Mouse (Mus musculus) Muller cell, postnatal 12 days (primary cell): Measurements from ENCODE around the gene Cstb.
"Not testable (repeated sequence)": the region's sequence is repeated elsewhere in the genome, so short reads cannot be mapped to it uniquely, and the experiment has no call there.

Experiments
- DNase-seq: peaks from one replicate; pipeline ENCODE4 v3.0.0-alpha.2; 2015; ENCODE audit errors: inconsistent ontology term

Cstb gene

DNA sequence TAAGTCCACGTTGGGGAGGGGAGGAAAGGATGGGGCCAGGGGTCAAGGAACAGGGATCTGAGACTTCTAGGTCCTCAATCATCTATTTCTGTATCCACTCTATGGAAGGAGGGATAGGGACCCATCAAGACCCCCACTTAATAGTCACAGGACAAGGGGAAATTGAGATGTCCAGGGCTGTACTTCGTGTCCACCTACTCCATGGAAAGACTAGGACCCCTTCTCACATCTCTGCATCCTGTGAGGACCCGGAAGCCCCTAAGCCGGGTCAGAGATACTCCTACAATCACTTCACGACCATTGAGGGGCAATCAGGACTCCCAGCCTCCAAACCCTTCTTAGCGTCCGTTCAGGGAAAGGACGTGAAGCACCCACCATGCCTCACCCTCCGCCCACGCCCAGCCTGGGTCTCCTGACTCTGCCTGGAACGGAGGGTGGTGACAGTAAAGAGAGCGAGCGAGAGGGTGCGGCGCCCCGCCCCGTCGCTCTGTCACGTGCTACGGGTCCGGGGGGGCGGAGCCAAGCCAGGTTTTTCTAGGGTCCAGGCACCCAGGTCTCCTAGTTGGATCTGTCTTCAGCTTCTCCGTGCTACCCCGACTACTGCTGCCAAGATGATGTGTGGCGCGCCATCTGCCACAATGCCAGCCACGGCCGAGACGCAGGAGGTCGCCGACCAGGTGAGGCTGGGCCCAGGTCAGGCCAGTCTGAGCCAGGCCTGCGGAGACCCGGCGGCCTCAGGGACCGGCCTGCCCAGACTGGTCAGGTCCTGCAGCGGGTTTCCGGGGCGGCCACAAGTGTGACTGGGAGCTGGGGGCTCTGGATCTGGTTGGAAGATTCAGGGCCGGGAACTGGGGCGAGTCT lies at the start of gene Cstb:
Cstb (plus strand) TSS at position 489 of the 861 bp plus-strand sequence.
- peak; percentile 95 for DNase-seq

DNA sequence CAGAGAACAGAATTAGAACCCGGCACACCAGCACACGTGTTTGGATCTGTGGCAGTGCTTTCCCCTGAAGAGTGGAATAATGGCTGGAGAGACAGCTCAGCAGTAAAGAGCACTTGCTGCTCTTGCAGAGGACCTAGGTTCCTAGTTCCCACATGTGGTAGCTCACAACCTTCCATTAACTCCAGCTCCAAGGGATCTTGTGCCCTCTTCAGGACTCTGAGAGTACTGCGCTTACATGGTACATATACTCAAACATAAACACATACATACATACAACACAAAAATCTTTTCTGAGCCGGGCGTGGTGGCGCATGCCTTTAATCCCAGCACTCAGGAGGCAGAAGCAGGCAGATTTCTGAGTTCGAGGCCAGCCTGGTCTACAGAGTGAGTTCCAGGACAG lies 47.0 kb upstream of the Cstb start:
- DNase-seq = no peak

GRCm38 (mm10) chr10:78383567-78383966 lies 41.9 kb upstream of the Cstb start:
- DNase-seq = no peak

- no peak for DNase-seq
Measured at GRCm38 (mm10) chr10:78385520-78385919, 39.9 kb upstream of the Cstb start.

DNA sequence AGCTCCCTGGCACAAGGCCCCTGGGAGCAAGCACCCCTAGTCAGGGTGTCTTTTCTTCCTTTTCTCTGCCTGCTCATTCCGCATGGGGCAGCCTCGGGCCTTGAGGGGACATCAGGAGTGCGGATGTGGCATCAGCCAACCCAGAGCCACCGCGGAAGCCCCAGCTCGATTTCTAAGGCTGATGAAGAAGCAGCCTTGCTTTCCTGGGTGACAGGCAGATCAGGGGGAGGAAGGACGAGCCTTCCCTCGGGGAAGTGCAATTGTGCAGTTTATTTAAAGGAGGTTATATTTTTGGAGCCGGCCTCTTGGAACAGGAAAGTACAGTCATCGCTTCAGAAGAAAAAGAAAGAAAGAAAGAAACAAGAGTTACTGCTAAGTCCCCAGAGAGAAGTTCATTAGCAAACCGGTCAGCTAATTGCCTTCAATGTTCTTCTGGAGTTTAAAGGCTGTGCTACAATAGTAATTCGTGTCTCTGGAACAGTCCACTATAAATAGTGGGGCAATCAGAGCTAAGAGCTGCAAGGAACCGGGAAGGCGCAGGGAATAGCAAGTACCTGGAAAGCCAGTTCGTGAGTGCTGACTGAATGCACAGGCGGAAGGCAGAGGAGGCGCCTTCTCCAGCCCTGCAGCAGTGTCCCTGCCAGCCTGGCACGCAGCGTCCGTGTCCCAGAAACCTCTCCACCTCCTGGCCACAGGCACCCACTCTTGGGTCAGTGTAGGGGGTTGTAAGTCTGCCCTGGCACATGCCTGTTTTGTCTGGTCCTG lies 37.1 kb upstream of the Cstb start:
- DNase-seq = no peak

DNA sequence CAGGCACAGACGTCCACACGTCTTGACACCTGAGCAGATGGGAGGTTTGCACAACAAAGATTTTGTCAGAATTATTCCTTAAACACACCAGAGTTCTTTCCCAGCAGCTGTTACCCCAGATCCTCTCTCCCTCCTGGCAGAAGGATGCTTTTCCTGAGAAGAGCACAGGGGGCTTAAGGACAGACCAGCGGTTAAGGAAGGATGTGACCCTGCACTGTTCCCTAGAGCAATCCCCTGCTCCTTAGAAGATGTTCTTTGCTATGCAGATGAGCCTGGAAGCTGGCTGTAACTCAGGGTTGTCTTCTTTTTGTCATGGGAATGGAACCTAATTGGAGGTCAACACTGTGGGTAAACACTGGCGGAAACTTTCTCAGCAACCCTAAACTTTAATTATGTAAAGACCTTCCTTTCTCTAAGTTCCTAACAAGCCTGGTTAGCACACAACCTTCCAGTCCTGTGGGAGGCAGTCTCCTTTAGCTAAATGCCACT lies 34.4 kb upstream of the Cstb start:
- no peak for DNase-seq

GRCm38 (mm10) chr10:78392072-78392471 lies 33.4 kb upstream of the Cstb start:
- peak; percentile 67 for DNase-seq

DNA sequence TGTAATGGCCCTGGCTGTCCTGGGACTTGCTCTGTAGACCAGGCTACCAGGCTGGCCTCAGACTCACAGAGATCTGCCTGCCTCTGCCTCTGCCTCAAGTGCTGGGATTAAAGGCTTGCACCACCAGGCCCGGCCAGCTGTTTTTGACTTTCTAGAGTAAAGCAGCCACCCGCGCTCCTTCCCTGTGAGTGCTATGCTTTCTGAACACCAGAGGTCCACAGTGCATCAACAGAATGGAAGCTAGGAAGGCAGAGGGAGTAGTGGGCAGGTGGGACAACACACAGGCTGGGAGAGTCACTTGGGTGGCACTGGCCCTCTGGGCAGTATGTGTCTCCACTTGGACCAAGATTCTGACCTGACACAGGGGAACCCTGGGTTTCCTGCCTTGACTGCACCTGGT lies 30.1 kb upstream of the Cstb start:
- DNase-seq = no peak

DNA sequence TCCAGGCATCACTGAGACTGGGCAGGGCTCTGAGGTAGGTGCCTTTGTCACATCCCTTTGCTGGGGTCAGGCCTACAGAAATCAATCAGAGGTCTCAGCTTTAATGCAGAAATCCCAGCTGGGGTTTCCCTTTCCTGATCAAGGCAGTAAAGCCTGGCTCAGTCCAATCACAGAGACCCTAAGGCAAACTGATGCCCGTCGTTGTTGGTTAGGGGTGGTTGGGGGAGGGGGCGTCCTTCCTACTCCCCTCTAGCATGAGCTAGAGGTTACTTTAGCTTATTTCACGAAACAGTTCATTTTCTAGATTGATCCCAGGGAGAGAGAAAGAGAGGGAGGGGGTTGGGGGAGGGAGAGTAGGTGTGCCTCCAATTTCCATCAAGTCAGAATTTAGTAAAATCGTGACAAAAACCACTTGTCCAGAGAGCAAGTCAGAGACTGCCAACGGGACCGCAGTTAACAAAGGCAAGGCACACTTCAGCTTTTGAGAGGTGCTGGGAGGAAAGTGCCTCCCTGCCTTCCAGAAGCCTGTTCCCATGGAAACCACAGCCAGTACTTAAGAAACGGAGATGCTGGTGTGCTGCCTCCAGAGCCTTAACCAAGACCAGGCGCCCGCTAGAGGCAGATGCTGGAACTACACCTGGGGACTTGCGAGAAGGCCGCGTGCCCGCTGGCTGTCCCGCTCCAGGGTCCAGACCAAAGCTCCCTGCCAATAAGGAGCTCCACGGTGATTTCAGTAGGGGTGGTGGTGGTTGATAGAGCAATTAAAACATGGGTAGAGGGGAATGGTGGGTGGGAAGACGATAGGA lies 29.4 kb upstream of the Cstb start:
- DNase-seq = peak; percentile 70

DNA sequence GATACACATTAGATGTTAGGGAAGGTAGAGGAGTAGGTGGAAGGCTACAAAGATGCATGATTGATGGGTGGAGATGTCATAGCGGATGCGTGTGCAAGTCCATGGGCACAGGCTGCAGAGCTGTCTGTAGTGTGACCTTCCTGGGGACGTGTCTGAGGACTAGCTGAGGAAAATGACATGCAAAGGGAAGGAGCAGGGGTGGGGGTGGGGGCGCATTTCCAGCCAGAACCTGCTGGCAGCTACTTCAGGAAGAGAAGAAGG lies 28.9 kb upstream of the Cstb start:
- no peak for DNase-seq

GRCm38 (mm10) chr10:78399090-78399657 lies 26.3 kb upstream of the Cstb start:
- DNase-seq = no peak

DNA sequence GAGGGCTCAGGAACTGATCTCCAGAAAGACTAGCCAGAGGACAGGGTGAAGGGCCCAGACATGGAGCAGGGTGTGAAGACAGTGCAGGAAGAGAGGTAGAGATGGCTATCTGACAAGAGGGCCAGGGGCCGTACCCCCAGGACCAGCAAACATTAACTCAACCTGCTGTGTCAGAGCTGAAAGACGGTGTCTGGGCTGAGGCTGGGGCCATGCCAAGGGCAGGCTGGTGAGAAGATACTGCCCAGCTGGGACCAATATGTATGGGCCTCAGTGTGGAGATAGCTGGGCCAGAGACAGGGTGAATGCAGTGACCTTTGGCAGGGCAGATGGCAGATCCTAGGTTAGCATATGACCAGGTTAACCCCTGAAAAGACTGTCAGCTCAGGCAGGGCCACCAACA lies 24.3 kb upstream of the Cstb start:
- DNase-seq = no peak

- DNase-seq = no peak
Measured at GRCm38 (mm10) chr10:78402301-78402922, 23.1 kb upstream of the Cstb start.

DNA sequence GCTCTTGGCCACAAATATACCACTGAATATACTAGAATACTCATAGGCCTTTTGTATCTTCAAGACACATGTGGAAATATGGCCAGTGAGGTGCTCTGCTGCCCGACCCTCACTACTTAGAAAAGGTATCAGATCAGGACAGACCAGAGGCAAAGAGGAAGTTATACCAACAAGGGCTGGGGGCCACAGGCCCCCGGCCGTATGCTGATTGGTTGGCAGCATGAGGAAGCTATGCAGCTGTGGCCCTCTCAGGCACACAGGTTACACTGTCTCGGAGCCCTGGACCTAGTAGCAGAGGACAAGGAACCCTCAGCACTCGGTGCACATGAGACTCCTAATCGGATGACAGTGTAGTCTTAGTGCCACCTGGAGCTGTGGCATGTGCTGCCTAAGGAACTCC lies 19.3 kb upstream of the Cstb start:
- no peak for DNase-seq

DNA sequence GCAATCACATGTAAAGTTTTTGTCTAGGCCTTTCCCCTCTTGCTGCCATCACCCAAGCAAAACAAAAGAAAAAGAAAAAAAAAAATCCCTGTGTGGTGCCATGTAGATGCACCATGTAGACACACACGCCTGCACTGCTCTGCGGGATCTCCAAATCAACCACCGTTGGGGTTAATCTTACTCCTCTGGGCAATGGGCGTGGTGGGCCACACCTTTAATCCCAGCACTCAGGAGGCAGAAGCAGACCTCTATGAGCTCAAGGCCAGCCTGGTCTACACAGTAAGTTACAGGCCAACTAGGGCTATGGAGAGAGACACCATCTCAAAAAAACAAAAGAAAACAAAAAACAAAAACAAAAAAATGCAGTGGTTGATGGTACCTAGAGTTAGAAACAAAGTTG lies 18.3 kb upstream of the Cstb start:
- no peak for DNase-seq

GRCm38 (mm10) chr10:78409035-78409788 lies 16.3 kb upstream of the Cstb start:
- peak; percentile 90 for DNase-seq

DNA sequence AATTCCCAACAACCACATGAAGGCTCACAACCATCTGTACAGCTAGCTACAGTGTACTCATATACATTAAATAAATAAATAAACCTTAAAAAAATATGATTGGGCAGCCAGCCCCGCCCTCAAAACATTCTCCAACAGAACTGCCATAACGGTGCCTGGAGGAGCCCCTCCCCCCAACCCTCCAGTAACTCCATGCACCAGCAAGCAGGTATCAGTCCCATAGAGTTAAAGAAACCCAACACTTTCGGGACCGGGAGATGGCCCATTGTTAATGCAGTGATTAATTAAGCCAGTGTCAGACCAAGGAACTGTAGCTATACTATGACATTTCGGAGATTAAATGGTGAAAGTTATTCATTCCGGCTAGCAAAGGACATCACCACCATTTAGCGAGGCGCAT lies 13.6 kb upstream of the Cstb start:
- no peak for DNase-seq

- peak; percentile 93 for DNase-seq
Measured at GRCm38 (mm10) chr10:78412319-78413151, 12.9 kb upstream of the Cstb start, which contains the start of gene Rrp1. Gene Rrp1, minus strand, starts transcription at chr10:78413043.

- no peak for DNase-seq
Measured at GRCm38 (mm10) chr10:78413152-78413520, 12.3 kb upstream of the Cstb start.

DNA sequence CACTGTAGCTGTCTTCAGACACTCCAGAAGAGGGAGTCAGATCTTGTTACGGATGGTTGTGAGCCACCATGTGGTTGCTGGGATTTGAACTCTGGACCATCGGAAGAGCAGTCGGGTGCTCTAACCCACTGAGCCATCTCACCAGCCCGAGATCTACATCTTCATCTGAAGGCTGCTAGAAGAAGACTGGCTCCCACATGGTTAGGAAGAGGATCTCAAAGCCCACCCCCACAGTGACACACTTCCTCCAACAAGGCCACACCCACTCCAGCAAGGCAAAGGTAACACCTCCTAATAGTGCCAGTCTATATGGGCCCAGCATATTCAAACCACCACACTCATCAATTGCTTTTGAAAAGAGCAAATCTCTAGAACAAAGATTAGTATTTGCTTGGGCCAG lies 10.5 kb upstream of the Cstb start:
- DNase-seq = not testable (repeated sequence)
